Mouse (Mus musculus): ENCODE results near the gene Chd3. TPM values are rescaled to one million over a fixed set of nuclear protein-coding genes. Genes with fewer than 3 reads are reported as not detected.

The Chd3 gene
- polyA plus RNA-seq, 2 experiments = 97.8 to 425 TPM

DNA sequence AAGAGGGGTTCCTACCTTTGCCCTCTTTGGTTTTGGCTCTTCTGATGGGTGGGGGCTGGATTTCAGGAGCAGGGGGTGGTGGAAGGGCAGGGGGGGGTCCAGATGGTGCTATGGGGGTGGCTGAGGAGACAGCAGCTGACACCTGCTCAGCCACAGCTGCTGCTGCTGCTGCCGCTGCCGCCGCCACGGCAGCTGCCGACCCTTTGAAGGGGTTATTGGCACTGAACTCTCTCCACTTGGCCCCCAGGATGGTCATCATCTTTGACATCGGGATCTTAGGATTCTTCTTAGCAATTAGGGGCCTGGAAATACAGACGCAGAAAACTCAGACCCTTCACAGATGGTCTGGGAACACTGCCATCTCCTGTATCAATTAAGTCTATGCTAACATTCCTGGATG lies 7.2 kb downstream of the Chd3 start:
- Histone ChIP-seq H3K27ac (replicated peaks; ENCODE audit: low read depth, low read length) (no peak overlapping the region), H3K4me1 (ENCODE audit: control insufficient read depth, insufficient read depth, low read length) (peaks cover 31% of the 10 kb centered on the region), H3K4me2 (replicated peaks; ENCODE audit: low read depth, low read length, severe bottlenecking) (no peak overlapping the region), H3K4me3 (replicated peaks; ENCODE audit: low read length) (no peak overlapping the region), H3K9me3 (ENCODE audit: control insufficient read depth, low read length) (no peaks in the 10 kb centered on the region), H3K36me3 (ENCODE audit: control insufficient read depth, insufficient read depth, low read length) (peaks cover 75% of the 10 kb centered on the region), H3K9ac (ENCODE audit: low read depth, low read length, severe bottlenecking) (no peak overlapping the region), H3K27me3 (ENCODE audit: control insufficient read depth, insufficient read depth, low read length) (no peaks in the 10 kb centered on the region)
- ATAC-seq (ENCODE audit: low FRiP score, low read depth) (no peak), DNase-seq (ENCODE audit: low spot score) (no peak)
- no peak for TF ChIP-seq POLR2A (IDR thresholded peaks at IDR 0.05; ENCODE audit: borderline replicate concordance, extremely low read depth, insufficient read depth, insufficient read length)
- 46% methylated on average over 7 of the region's 7 CpGs for WGBS

DNA sequence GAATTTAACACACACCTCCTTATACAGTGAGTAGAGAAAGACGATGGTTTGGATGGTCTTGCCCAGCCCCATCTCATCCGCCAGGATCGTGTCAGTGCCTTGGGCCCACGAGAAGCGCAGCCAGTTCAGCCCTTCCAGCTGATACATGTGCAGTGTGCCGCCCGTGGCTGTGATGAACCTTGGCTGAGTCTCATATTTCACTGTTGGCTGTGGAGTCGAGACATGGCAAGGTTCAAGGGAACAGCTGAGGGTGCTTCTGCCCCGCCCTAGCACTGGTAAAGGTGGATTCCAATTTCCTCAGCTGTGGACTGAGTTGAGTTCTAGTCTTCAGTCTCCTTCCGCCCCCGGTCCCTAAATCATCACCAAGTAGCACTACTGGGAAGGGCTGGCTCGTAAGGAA lies 11.5 kb downstream of the Chd3 start:
- 0 out of 2 replicates have a peak, but pooled peaks have one; percentile 21 for ATAC-seq (ENCODE audit: low FRiP score, low read depth)
- Histone ChIP-seq H3K4me3 (replicated peaks; ENCODE audit: low read length) (no peak overlapping the region), H3K4me1 (ENCODE audit: control insufficient read depth, insufficient read depth, low read length) (peaks cover 3% of the 10 kb centered on the region; the same call in 1 of the 2 replicates), H3K4me2 (replicated peaks; ENCODE audit: low read depth, low read length, severe bottlenecking) (no peak overlapping the region), H3K36me3 (ENCODE audit: control insufficient read depth, insufficient read depth, low read length) (peaks cover 100% of the 10 kb centered on the region), H3K27me3 (ENCODE audit: control insufficient read depth, insufficient read depth, low read length) (no peaks in the 10 kb centered on the region), H3K9ac (ENCODE audit: low read depth, low read length, severe bottlenecking) (no peak overlapping the region), H3K27ac (replicated peaks; ENCODE audit: low read depth, low read length) (no peak overlapping the region), H3K9me3 (ENCODE audit: control insufficient read depth, low read length) (no peaks in the 10 kb centered on the region)
- TF ChIP-seq POLR2A (IDR thresholded peaks at IDR 0.05; ENCODE audit: borderline replicate concordance, extremely low read depth, insufficient read depth, insufficient read length) = no peak
- no peak for DNase-seq (ENCODE audit: low spot score)
- 77% methylated on average over 12 of the region's 12 CpGs for WGBS

DNA sequence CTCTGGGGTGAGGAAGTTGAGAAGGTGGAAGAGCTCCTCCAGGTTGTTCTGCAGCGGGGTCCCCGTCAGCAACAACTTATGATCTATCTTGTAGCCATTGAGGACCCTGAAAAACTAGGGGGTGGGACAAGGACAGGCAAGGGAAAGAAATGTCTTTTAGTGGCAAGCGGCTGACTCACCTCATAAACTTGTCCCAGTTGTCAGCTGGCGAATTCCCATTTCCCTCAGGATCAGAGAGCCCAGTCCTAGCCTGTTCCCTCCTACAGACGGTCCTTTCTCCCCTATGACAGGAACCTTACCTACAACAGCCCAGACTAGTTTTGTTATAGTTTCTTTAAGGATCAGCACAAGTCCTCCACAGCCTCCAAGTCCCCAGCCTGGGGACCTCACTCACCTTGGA lies 12.7 kb downstream of the Chd3 start:
- no peak for TF ChIP-seq POLR2A (IDR thresholded peaks at IDR 0.05; ENCODE audit: borderline replicate concordance, extremely low read depth, insufficient read depth, insufficient read length)

DNA sequence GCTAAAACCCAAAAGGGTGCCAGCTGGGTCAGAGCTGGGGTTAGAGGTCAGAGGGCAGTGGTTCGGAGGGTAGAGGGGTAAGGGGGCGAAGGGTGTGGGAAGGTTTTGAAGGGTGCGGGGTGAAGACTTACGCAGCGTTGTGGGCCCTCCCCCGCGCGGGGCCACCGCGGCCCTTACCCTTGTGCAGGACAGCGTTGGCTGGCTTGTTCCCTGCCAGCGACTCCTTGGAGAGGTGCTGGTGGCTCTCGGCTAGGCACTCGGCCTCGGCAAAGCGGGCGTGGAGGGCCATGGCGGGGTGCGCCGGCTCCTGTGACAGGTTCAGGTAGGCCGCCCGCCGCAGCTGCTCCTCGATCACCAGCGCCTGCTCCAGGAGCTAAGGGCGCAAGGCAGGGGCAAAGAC lies 22.8 kb downstream of the Chd3 start:
- TF ChIP-seq POLR2A (IDR thresholded peaks at IDR 0.05; ENCODE audit: borderline replicate concordance, extremely low read depth, insufficient read depth, insufficient read length) = no peak
- DNase-seq (ENCODE audit: low spot score) (no peak), ATAC-seq (ENCODE audit: low FRiP score, low read depth) (no peak)
- no peaks in the 10 kb centered on the region for H3K4me1 ChIP-seq (ENCODE audit: control insufficient read depth, insufficient read depth, low read length)
- no peak overlapping the region for H3K9ac ChIP-seq (ENCODE audit: low read depth, low read length, severe bottlenecking)
- H3K27ac ChIP-seq (replicated peaks; ENCODE audit: low read depth, low read length) = no peak overlapping the region
- no peak overlapping the region for H3K4me3 ChIP-seq (replicated peaks; ENCODE audit: low read length)
- no peaks in the 10 kb centered on the region for H3K27me3 ChIP-seq (ENCODE audit: control insufficient read depth, insufficient read depth, low read length)
- WGBS = 90% methylated on average over 26 of the region's 26 CpGs
- peaks cover 84% of the 10 kb centered on the region for H3K36me3 ChIP-seq (ENCODE audit: control insufficient read depth, insufficient read depth, low read length)
- no peaks in the 10 kb centered on the region for H3K9me3 ChIP-seq (ENCODE audit: control insufficient read depth, low read length)
- no peak overlapping the region for H3K4me2 ChIP-seq (replicated peaks; ENCODE audit: low read depth, low read length, severe bottlenecking)

More for the DNA sequence above, 12.7 kb downstream of the Chd3 start:
- Histone ChIP-seq H3K9ac (ENCODE audit: low read depth, low read length, severe bottlenecking) (no peak overlapping the region), H3K4me1 (ENCODE audit: control insufficient read depth, insufficient read depth, low read length) (no peaks in the 10 kb centered on the region), H3K36me3 (ENCODE audit: control insufficient read depth, insufficient read depth, low read length) (peaks cover 100% of the 10 kb centered on the region), H3K4me2 (replicated peaks; ENCODE audit: low read depth, low read length, severe bottlenecking) (no peak overlapping the region), H3K27me3 (ENCODE audit: control insufficient read depth, insufficient read depth, low read length) (no peaks in the 10 kb centered on the region), H3K4me3 (replicated peaks; ENCODE audit: low read length) (no peak overlapping the region), H3K9me3 (ENCODE audit: control insufficient read depth, low read length) (no peaks in the 10 kb centered on the region), H3K27ac (replicated peaks; ENCODE audit: low read depth, low read length) (no peak overlapping the region)
- WGBS = 70% methylated on average over 5 of the region's 5 CpGs
- ATAC-seq (ENCODE audit: low FRiP score, low read depth) (no peak), DNase-seq (ENCODE audit: low spot score) (no peak)

DNA sequence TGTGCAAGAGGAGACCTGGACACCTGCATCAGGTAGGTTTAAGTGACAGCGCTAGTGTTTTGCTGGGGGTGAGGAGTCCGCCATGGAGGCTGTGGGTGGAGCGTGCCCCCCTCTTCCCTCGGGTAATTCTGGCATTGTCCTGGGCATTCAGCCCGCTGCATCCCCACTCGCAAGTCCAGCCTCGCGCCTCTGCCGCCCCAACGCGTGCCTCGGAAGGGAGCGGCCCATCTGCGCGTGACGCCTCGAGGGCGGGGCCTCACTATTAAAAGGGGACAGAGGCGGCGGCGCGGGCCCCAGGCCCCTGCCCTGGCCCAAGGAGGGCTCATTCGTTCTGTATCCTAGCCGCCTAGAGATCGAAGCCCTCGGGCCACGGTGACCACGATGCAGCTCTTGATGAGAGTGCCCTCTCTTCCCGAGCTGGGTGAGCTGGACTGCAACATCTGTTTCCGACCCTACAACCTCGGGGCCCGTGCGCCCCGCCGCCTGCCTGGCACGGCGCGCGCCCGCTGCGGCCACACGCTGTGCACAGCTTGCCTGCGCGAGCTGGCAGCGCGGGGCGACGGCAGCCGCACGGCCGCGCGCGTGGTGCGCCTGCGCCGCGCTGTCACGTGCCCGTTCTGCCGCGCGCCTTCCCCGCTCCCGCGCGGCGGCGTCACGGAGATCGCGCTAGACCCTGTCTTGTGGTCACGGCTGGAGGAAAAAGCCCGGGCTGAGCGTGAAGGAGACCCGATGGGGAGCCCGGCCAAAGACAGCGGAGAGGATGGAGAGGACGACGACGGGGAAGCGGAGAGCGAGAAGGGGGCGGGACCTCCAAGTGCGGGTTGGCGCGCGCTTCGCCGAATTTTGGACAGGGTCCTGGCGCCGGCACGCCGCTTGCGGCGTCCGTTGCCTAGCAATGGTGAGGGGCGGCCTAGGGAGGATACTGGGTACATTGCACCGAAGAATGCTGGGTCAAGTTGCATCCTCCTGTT lies 28.8 kb downstream of the Chd3 start, which contains the start of gene Rnf227:
Gene Rnf227, plus strand, starts transcription at position 301 of the 971 bp plus-strand sequence.
- peak; percentile 62 for DNase-seq (ENCODE audit: low spot score)
- Histone ChIP-seq H3K4me1 (ENCODE audit: control insufficient read depth, insufficient read depth, low read length) (peaks cover 15% of the 10 kb centered on the region), H3K4me2 (replicated peaks; ENCODE audit: low read depth, low read length, severe bottlenecking) (peak within 1 kb of the TSS; percentile 89), H3K36me3 (ENCODE audit: control insufficient read depth, insufficient read depth, low read length) (peaks cover 24% of the 10 kb centered on the region), H3K27me3 (ENCODE audit: control insufficient read depth, insufficient read depth, low read length) (no peaks in the 10 kb centered on the region), H3K4me3 (replicated peaks; ENCODE audit: low read length) (peak within 1 kb of the TSS; percentile 64), H3K9me3 (ENCODE audit: control insufficient read depth, low read length) (no peaks in the 10 kb centered on the region), H3K27ac (replicated peaks; ENCODE audit: low read depth, low read length) (peak within 1 kb of the TSS; percentile 75), H3K9ac (ENCODE audit: low read depth, low read length, severe bottlenecking) (peak within 1 kb of the TSS; percentile 73)
- peak; percentile 20; the same call in 1 of the 2 replicates for TF ChIP-seq POLR2A (IDR thresholded peaks at IDR 0.05; ENCODE audit: borderline replicate concordance, extremely low read depth, insufficient read depth, insufficient read length)
- WGBS = 2% methylated on average over 82 of the region's 99 CpGs
- ATAC-seq (ENCODE audit: low FRiP score, low read depth) = peak; percentile 87
